In the genomic region with DNA sequence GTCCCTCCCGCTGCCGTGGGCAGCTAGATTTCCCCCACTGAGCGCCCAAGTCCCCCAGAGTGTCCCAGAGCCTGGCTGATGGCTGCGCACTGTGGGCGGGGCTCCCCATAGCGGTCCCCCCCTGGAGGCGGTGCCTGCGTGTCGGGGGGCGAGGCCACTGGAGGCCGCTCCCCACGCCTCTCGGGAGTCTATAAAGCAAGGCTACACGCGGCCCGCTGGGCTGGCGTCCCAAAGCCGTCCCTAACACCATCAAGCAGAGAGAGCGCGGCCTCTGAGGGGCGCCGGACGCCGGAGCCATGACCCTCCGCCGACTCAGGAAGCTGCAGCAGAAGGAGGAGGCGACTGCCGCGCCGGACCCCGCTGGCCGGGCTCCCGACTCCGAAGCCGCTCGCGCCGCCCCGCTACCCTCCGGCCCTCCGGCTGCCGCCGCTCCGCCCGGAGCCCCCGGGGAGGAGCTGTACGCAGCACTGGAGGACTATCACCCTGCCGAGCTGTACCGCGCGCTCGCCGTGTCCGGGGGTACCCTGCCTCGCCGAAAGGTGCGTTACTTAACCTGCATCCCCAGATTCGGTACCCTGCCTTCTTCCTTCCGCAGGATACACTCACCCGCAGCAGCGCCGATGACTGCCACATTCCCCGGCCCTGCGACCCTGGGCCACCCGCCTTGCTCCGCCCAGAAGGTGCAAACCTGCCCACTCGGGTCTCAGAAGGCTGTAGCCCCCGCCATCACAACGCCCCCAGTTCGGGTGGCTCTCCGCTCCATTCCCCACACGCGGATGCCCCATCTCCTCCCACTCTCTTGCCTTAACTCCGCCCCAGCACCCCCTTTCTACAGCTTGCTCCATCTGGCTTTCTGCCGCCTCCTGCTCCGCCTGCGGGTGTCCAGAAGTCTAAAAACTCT, we compare ENCODE assay signal across 8 mouse cellular contexts. TPM values are rescaled to one million over a fixed set of nuclear protein-coding genes. Genes with fewer than 3 reads are reported as not detected.
DNase-seq lines count a peak whose midpoint lies in the region; ATAC-seq lines count a peak whose summit lies in the region.

A gene (plus strand): TSS at position 183 of the 901 bp plus-strand sequence.

- H3K27me3 ChIP-seq in limb, embryonic 11.5 days (ENCODE audit: control insufficient read depth, insufficient read depth, low read length): no peaks in the 10 kb centered on the region
- peaks cover 29% of the 10 kb centered on the region for H3K27me3 ChIP-seq in midbrain, embryonic 12.5 days

- ATAC-seq in limb, embryonic 11.5 days (ENCODE audit: insufficient number of reproducible peaks, low FRiP score, low TSS enrichment, low read depth): peak; percentile 72
- ATAC-seq in midbrain, embryonic 12.5 days (ENCODE audit: low FRiP score, low read depth): peak; percentile 57
- ATAC-seq in erythroid progenitor cell, adult 5-6 weeks (replicated peaks; ENCODE audit: low FRiP score, poor library complexity, severe bottlenecking): no peak; the same call in 1 of the 2 replicates

- WGBS in limb, embryonic 11.5 days: under 1% methylated on average over 77 of the region's 77 CpGs
- under 1% methylated on average over 77 of the region's 77 CpGs for WGBS in midbrain, embryonic 12.5 days

- H3K9ac ChIP-seq in limb, embryonic 11.5 days (ENCODE audit: low read length): peak within 1 kb of the TSS; percentile 92
- peak within 1 kb of the TSS; percentile 79 for H3K9ac ChIP-seq in midbrain, embryonic 12.5 days (replicated peaks)

- H3K27ac ChIP-seq in limb, embryonic 11.5 days (replicated peaks; ENCODE audit: low read depth, low read length): peak within 1 kb of the TSS; percentile 74
- H3K27ac ChIP-seq in midbrain, embryonic 12.5 days (replicated peaks): peak within 1 kb of the TSS; percentile 44; the same call in 1 of the 2 replicates

- peak within 1 kb of the TSS; percentile 77 for H3K4me2 ChIP-seq in limb, embryonic 11.5 days (ENCODE audit: low read depth, severe bottlenecking)
- H3K4me2 ChIP-seq in midbrain, embryonic 12.5 days (replicated peaks): peak within 1 kb of the TSS; percentile 92

- peak; percentile 93 to 96 for DNase-seq in adrenal gland, adult 18-20 months (ENCODE audit: low spot score in 2 of 2)
- peak; percentile 91 for DNase-seq in embryo, embryonic 11 days
- DNase-seq in heart, adult 11 months: peak; percentile 100
- DNase-seq in kidney, adult 11 months: peak; percentile 82
- peak; percentile 91 for DNase-seq in limb, embryonic 11.5 days (ENCODE audit: low spot score)
- peak; percentile 88 for DNase-seq in skeletal muscle tissue, adult 2 months (ENCODE audit: low read depth, low spot score)

- H3K9me3 ChIP-seq in limb, embryonic 11.5 days (ENCODE audit: control insufficient read depth, low read length): no peaks in the 10 kb centered on the region
- H3K9me3 ChIP-seq in midbrain, embryonic 12.5 days: no peaks in the 10 kb centered on the region

- H3K36me3 ChIP-seq in limb, embryonic 11.5 days (ENCODE audit: control insufficient read depth, insufficient read depth, low read length): no peaks in the 10 kb centered on the region
- H3K36me3 ChIP-seq in midbrain, embryonic 12.5 days: no peaks in the 10 kb centered on the region

- H3K4me3 ChIP-seq in limb, embryonic 11.5 days (ENCODE audit: low read depth, low read length): peak within 1 kb of the TSS; percentile 82
- H3K4me3 ChIP-seq in midbrain, embryonic 12.5 days: peak within 1 kb of the TSS; percentile 75

- peaks cover 47% of the 10 kb centered on the region for H3K4me1 ChIP-seq in limb, embryonic 11.5 days (ENCODE audit: control insufficient read depth, insufficient read depth, low read length)
- peaks cover 59% of the 10 kb centered on the region for H3K4me1 ChIP-seq in midbrain, embryonic 12.5 days

RNA-seq across cellular contexts. Expression of the gene that starts here (rescaled TPM):
- 10 to 100 TPM; 16.3 to 19.8 TPM for total RNA-seq in adrenal gland, adult 18-20 months (2021)
- 6.7 and 7.7 TPM in 2 replicates for polyA plus RNA-seq in limb, embryonic 11.5 days (2014; fragmentation: Nextera tagmentation; extraction: Ambion mirVana)
- 5.5 and 5.9 TPM in 2 replicates for polyA plus RNA-seq in midbrain, embryonic 12.5 days (2016; fragmentation: Nextera tagmentation; extraction: Ambion mirVana)
- total RNA-seq in erythroid progenitor cell, adult 5-6 weeks (2015; ENCODE audit: low replicate concordance): not detected in 2 replicates
- total RNA-seq in erythroid progenitor cell, adult 5-6 weeks (2017; ENCODE audit: low replicate concordance): not detected in 2 replicates

Comparison
In these comparisons a context has a peak if more than half of its experiments do, and no peak if none do; other contexts are left out.
1. RNA of the gene that starts here (total RNA-seq): 16.3 to 19.8 TPM in adrenal gland, adult 18-20 months; not detected in erythroid progenitor cell, adult 5-6 weeks; every median in the first group is over 10 times any median in the second.
2. Peak in every context shown above with its lines, with median percentiles within 50 percentile points of each other: DNase-seq.